Mouse (Mus musculus) embryonic fibroblast, embryonic 13.5 days (primary cell): ENCODE data around the gene Zbtb44.

Source experiments
- CTCF ChIP-seq: IDR thresholded peaks from 2 replicates; pipeline ENCODE4 v1.5.1; 2011; ENCODE audit warnings: mild to moderate bottlenecking, control low read depth, low read length, moderate library complexity, borderline replicate concordance; ENCODE audit not compliant: insufficient read depth
- POLR2A ChIP-seq: IDR thresholded peaks from 2 replicates; pipeline ENCODE4 v1.6.1; 2011; ENCODE audit warnings: low read depth, mild to moderate bottlenecking, control low read depth, low read length, moderate library complexity

DNA sequence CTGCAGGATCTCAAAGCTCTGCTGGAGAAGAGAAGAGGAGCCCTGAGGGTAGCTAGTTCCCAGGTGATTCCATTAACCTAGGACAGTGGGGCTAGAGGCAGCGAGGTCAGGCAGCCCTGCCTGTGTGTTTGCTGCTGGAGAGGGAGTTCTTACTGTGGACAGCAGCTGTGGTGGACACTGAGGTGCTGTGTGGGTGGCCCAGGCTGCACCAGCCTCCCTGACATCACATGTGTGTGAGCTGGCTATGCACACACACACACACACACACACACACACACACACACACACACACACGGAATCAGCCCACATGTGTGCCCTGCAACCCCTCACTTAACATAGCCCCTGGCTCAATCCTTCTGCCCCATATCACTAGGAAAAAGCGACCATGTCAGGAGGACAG lies 57.7 kb downstream of the Zbtb44 start:
- TF ChIP-seq CTCF = no peak
- no peak for TF ChIP-seq POLR2A
